Mouse (Mus musculus) liver, embryonic 14.5 days (tissue): ENCODE data around the gene Chka. TPM values are rescaled to one million over a fixed set of nuclear protein-coding genes. Genes with fewer than 3 reads are reported as not detected.
A peak's percentile ranks its signal among the peaks of the same experiment; 100 is the strongest.

Source experiments
- ATAC-seq: fragments of 200-750 bp; cut with Nextera tagmentation; 2 replicates; pipeline ENCODE4 v1.8.0; 2017; ENCODE audit warnings: moderate number of reproducible peaks, mild to moderate bottlenecking, moderate library complexity; ENCODE audit not compliant: insufficient read depth
- DNase-seq, 3 experiments: peaks; one replicate each; pipeline ENCODE4 v3.0.0-alpha.2; 2012 to 2013; ENCODE audit warnings: low read depth in 3 of 3, low spot score in 3 of 3
- H3K27ac ChIP-seq: fragments of 300-500 bp; sonication (generic); 2 replicates; pipeline ENCODE4 v1.5.1; 2014; ENCODE audit warnings: moderate library complexity, mild to moderate bottlenecking, control low read depth, inconsistent platforms
- H3K27me3 ChIP-seq: fragments of 300-500 bp; sonication (generic); 2 replicates; pipeline ENCODE4 v1.6.1; 2014; ENCODE audit warnings: mild to moderate bottlenecking, low read length, moderate library complexity; ENCODE audit not compliant: control insufficient read depth, insufficient read depth
- H3K36me3 ChIP-seq: fragments of 300-500 bp; sonication (generic); replicated peaks from 2 replicates; pipeline ENCODE4 v1.6.1; 2014; ENCODE audit warnings: low read depth; ENCODE audit not compliant: control insufficient read depth, insufficient read depth
- H3K4me1 ChIP-seq, 2 experiments: fragments of 200-500 bp in 1 of 2; fragments of 300-500 bp in 1 of 2; sonication (generic) in 1 of 2; replicated peaks; 2 replicates each; pipeline ENCODE4 v1.6.1; 2012 to 2014; ENCODE audit warnings: antibody characterized with exemption in 1 of 2, inconsistent platforms in 1 of 2, low read length in 1 of 2; ENCODE audit not compliant: control insufficient read depth in 2 of 2, insufficient read depth in 2 of 2
- H3K4me2 ChIP-seq: fragments of 300-500 bp; sonication (generic); 2 replicates; pipeline ENCODE4 v1.6.1; 2014; ENCODE audit warnings: low read depth, mild to moderate bottlenecking, control low read depth, moderate library complexity
- H3K4me3 ChIP-seq, 2 experiments: fragments of 200-500 bp in 1 of 2; fragments of 300-500 bp in 1 of 2; sonication (generic) in 1 of 2; 2 replicates each; pipeline ENCODE4 v1.5.1; 2012 to 2014; ENCODE audit warnings: low read depth in 2 of 2, low read length in 2 of 2, mild to moderate bottlenecking in 2 of 2, control low read depth in 1 of 2, inconsistent platforms in 1 of 2, moderate library complexity in 1 of 2; ENCODE audit not compliant: insufficient read depth in 1 of 2
- H3K9ac ChIP-seq: fragments of 300-500 bp; sonication (generic); replicated peaks from 2 replicates; pipeline ENCODE4 v1.6.1; 2014; ENCODE audit warnings: mild to moderate bottlenecking, control low read depth, moderate library complexity
- H3K9me3 ChIP-seq: fragments of 300-500 bp; sonication (generic); 2 replicates; pipeline ENCODE4 v1.6.1; 2016; ENCODE audit warnings: low read length, mixed read lengths; ENCODE audit not compliant: control insufficient read depth
- CTCF ChIP-seq: IDR thresholded peaks from 2 replicates; pipeline ENCODE4 v1.5.1; 2016; ENCODE audit warnings: antibody characterized with exemption, low read depth, control low read depth
- EP300 ChIP-seq: IDR thresholded peaks from 2 replicates; pipeline ENCODE4 v1.6.1; 2016; ENCODE audit warnings: antibody characterized with exemption, low read depth
- WGBS: fragments of 180-500 bp; shearing (Covaris S2); extraction: QIAGEN DNeasy Blood & Tissue Kit; methylation state at CpG from one replicate; pipeline ENCODE4 v1.1.7; 2014; ENCODE audit not compliant: insufficient replicate concordance; 5-methylcytosine and 5-hydroxymethylcytosine counted together
- polyA plus RNA-seq, 2 experiments: library from polyadenylated mRNA; depleted of rRNA in 1 of 2; stranded (reverse) in 1 of 2; unstranded in 1 of 2; fragments of >200 nt; fragmentation: Nextera tagmentation in 1 of 2; extraction: Ambion mirVana in 1 of 2; gene quantifications; 2 replicates each; pipeline versions ENCODE4 v1.2.1 to v1.2.3; 2012 to 2014

Gene Chka
- polyA plus RNA-seq, 2 experiments = 10.3 to 17.0 TPM

GRCm38 (mm10) chr19:3905261-3905969 is 53.8 kb downstream of the Chka start:
- Histone ChIP-seq H3K4me1 (peaks cover 2 to 14% of the 10 kb centered on the region in 2 experiments), H3K36me3 (peaks cover 5% of the 10 kb centered on the region), H3K9ac (peak overlapping the region; percentile 20; the same call in 1 of the 2 replicates), H3K27me3 (no peaks in the 10 kb centered on the region), H3K4me2 (peak overlapping the region; percentile 86), H3K4me3 (peak overlapping the region; percentile 47 to 66), H3K9me3 (no peaks in the 10 kb centered on the region), H3K27ac (peak overlapping the region; percentile 20; the same call in 1 of the 2 replicates)
- 16% methylated on average over 6 of the region's 6 CpGs for WGBS
- TF ChIP-seq EP300 (no peak), CTCF (no peak)
- no peak for DNase-seq
- ATAC-seq = no peak

- TF ChIP-seq CTCF (no peak), EP300 (no peak)
- WGBS = 4% methylated on average over 10 of the region's 10 CpGs
- Histone ChIP-seq H3K27ac (no peak overlapping the region), H3K27me3 (no peaks in the 10 kb centered on the region), H3K4me2 (peak overlapping the region; percentile 86), H3K4me3 (peak overlapping the region; percentile 66 to 70), H3K9me3 (no peaks in the 10 kb centered on the region), H3K36me3 (peaks cover 5% of the 10 kb centered on the region), H3K4me1 (peaks cover 2 to 14% of the 10 kb centered on the region in 2 experiments), H3K9ac (peak overlapping the region; percentile 61)
- DNase-seq (no peak), ATAC-seq (no peak)
Observed at GRCm38 (mm10) chr19:3906326-3906725, 54.8 kb downstream of the Chka start.

- DNase-seq (peak; percentile 47 to 55 (median 55)), ATAC-seq (peak; percentile 81)
- Histone ChIP-seq H3K27ac (no peak within 1 kb of the TSS; the same call in 1 of the 2 replicates), H3K4me1 (peaks cover 6 to 21% of the 10 kb centered on the region in 2 experiments), H3K27me3 (no peaks in the 10 kb centered on the region), H3K36me3 (peaks cover 5% of the 10 kb centered on the region), H3K4me3 (peak within 1 kb of the TSS; percentile 66 to 70), H3K9me3 (no peaks in the 10 kb centered on the region), H3K4me2 (peak within 1 kb of the TSS; percentile 86), H3K9ac (peak within 1 kb of the TSS; percentile 61)
- WGBS = 3% methylated on average over 36 of the region's 36 CpGs
- no peak for TF ChIP-seq CTCF
- TF ChIP-seq EP300 = no peak
Observed at GRCm38 (mm10) chr19:3906795-3907786, 55.5 kb downstream of the Chka start, which contains the start of gene Tcirg1. Gene Tcirg1 (minus strand): TSS chr19:3907133.

- H3K9ac ChIP-seq = no peak overlapping the region
- H3K4me1 ChIP-seq = peaks cover 7 to 23% of the 10 kb centered on the region in 2 experiments
- no peak for ATAC-seq
Observed at GRCm38 (mm10) chr19:3907876-3908660, 56.5 kb downstream of the Chka start.

More at GRCm38 (mm10) chr19:3907876-3908660, 56.5 kb downstream of the Chka start:
- H3K27me3 ChIP-seq = no peaks in the 10 kb centered on the region
- TF ChIP-seq CTCF = no peak
- TF ChIP-seq EP300 = no peak
- H3K9me3 ChIP-seq = no peaks in the 10 kb centered on the region
- DNase-seq = no peak
- H3K36me3 ChIP-seq = peaks cover 5% of the 10 kb centered on the region
- H3K4me3 ChIP-seq = no peak overlapping the region; a peak in 1 of 4 replicates
- 67% methylated on average over 8 of the region's 8 CpGs for WGBS
- peak overlapping the region; percentile 86 for H3K4me2 ChIP-seq
- H3K27ac ChIP-seq = no peak overlapping the region
